Mouse (Mus musculus) erythroblast, embryonic 14.5 days (primary cell): ENCODE results near the gene Apba2. TPM values are rescaled to one million over a fixed set of nuclear protein-coding genes. Genes with fewer than 3 reads are reported as not detected.

ENCODE experiments used
- H3K27me3 ChIP-seq: 2 replicates; pipeline ENCODE4 v1.6.1; 2012; ENCODE audit warnings: inconsistent platforms; ENCODE audit not compliant: control insufficient read depth
- H3K36me3 ChIP-seq: 2 replicates; pipeline ENCODE4 v1.6.1; 2012; ENCODE audit warnings: mild to moderate bottlenecking, inconsistent platforms; ENCODE audit not compliant: control insufficient read depth
- H3K4me1 ChIP-seq: 2 replicates; pipeline ENCODE4 v1.6.1; 2012; ENCODE audit warnings: inconsistent platforms; ENCODE audit not compliant: control insufficient read depth
- H3K4me3 ChIP-seq: replicated peaks from 2 replicates; pipeline ENCODE3; 2012; ENCODE audit warnings: moderate library complexity, mild to moderate bottlenecking, inconsistent platforms
- H3K9me3 ChIP-seq: 2 replicates; pipeline ENCODE4 v1.6.1; 2012; ENCODE audit warnings: low read length, inconsistent platforms, mixed read lengths; ENCODE audit not compliant: control insufficient read depth
- GATA1 ChIP-seq: IDR thresholded peaks from 2 replicates; pipeline ENCODE4 v1.6.1; 2012; ENCODE audit warnings: low read length, inconsistent platforms, mixed read lengths
- TAL1 ChIP-seq: IDR thresholded peaks from 3 replicates; pipeline ENCODE4 v1.6.1; 2012; ENCODE audit warnings: low read length, inconsistent platforms, mixed read lengths
- polyA plus RNA-seq: library from polyadenylated mRNA; stranded (reverse); fragments of >175 nt; gene quantifications from 2 replicates; pipeline ENCODE4 v1.2.3, GENCODE M21; 2012

The Apba2 gene
- polyA plus RNA-seq, 1 experiment, result not detected

- Histone ChIP-seq H3K36me3 (no peaks in the 10 kb centered on the region), H3K4me1 (no peaks in the 10 kb centered on the region), H3K27me3 (no peaks in the 10 kb centered on the region), H3K9me3 (peaks cover 25% of the 10 kb centered on the region), H3K4me3 (no peak overlapping the region)
- TF ChIP-seq GATA1 (no peak), TAL1 (no peak)
These were observed 275.4 kb downstream of the Apba2 start for GRCm38 (mm10) chr7:64776708-64777489.

- TF ChIP-seq TAL1 (no peak), GATA1 (no peak)
- H3K9me3 ChIP-seq, result peaks cover 27% of the 10 kb centered on the region
These were observed 278.0 kb downstream of the Apba2 start for GRCm38 (mm10) chr7:64779501-64779900.

GRCm38 (mm10) chr7:64785040-64785439 lies 283.5 kb downstream of the Apba2 start:
- Histone ChIP-seq H3K36me3 (no peaks in the 10 kb centered on the region), H3K4me1 (no peaks in the 10 kb centered on the region), H3K9me3 (peaks cover 21% of the 10 kb centered on the region), H3K4me3 (no peak overlapping the region), H3K27me3 (no peaks in the 10 kb centered on the region; the same call in 1 of the 2 replicates)
- TF ChIP-seq GATA1 (no peak), TAL1 (no peak)

More at GRCm38 (mm10) chr7:64779501-64779900, 278.0 kb downstream of the Apba2 start:
- no peaks in the 10 kb centered on the region for H3K36me3 ChIP-seq
- H3K27me3 ChIP-seq, result no peaks in the 10 kb centered on the region
- H3K4me3 ChIP-seq, result no peak overlapping the region
- H3K4me1 ChIP-seq, result no peaks in the 10 kb centered on the region

- peaks cover 11% of the 10 kb centered on the region; the same call in 1 of the 2 replicates for H3K9me3 ChIP-seq
- no peaks in the 10 kb centered on the region for H3K36me3 ChIP-seq
- no peaks in the 10 kb centered on the region; the same call in 1 of the 2 replicates for H3K27me3 ChIP-seq
- H3K4me1 ChIP-seq, result no peaks in the 10 kb centered on the region
- no peak overlapping the region for H3K4me3 ChIP-seq
- TF ChIP-seq GATA1 (no peak), TAL1 (no peak)
These were observed 289.6 kb downstream of the Apba2 start for GRCm38 (mm10) chr7:64791145-64791544.

- no peak for TF ChIP-seq GATA1
- TF ChIP-seq TAL1, result no peak
- Histone ChIP-seq H3K4me3 (no peak overlapping the region), H3K27me3 (no peaks in the 10 kb centered on the region), H3K9me3 (peaks cover 5% of the 10 kb centered on the region; the same call in 1 of the 2 replicates), H3K36me3 (no peaks in the 10 kb centered on the region), H3K4me1 (no peaks in the 10 kb centered on the region)
These were observed 290.5 kb downstream of the Apba2 start for GRCm38 (mm10) chr7:64792031-64792430.

- no peak overlapping the region for H3K4me3 ChIP-seq
These were observed 294.0 kb downstream of the Apba2 start for GRCm38 (mm10) chr7:64795554-64795953.

More at GRCm38 (mm10) chr7:64795554-64795953, 294.0 kb downstream of the Apba2 start:
- no peaks in the 10 kb centered on the region for H3K4me1 ChIP-seq
- no peaks in the 10 kb centered on the region for H3K27me3 ChIP-seq
- TF ChIP-seq TAL1 (no peak), GATA1 (no peak)
- H3K36me3 ChIP-seq, result no peaks in the 10 kb centered on the region
- peaks cover 13% of the 10 kb centered on the region for H3K9me3 ChIP-seq

Other genes starting within 250 kb of the Apba2 start
- 0.02 and 0.03 TPM in 2 replicates for gene Mtmr10, start 214.1 kb upstream of the Apba2 start, polyA plus RNA-seq
- 0.04 and 0.05 TPM in 2 replicates for gene Fan1, start 127.6 kb upstream of the Apba2 start, polyA plus RNA-seq
- 0.21 and 0.35 TPM in 2 replicates for gene Mphosph10, start 109.4 kb upstream of the Apba2 start, polyA plus RNA-seq
- 0.24 and 0.35 TPM in 2 replicates for gene Mcee, start 109.1 kb upstream of the Apba2 start, polyA plus RNA-seq